Mouse (Mus musculus): ENCODE measurements at regions not wholly inside any gene's neighbourhood (a gene's known extent, or its start where the extent isn't known, plus 50 kb on each side); places are given as distances from the start of the nearest gene placed in this dataset.

- TF ChIP-seq GATA1 (IDR thresholded peaks at IDR 0.05; ENCODE audit: borderline replicate concordance, low read length): no peak
- TF ChIP-seq FLI1 (IDR thresholded peaks at IDR 0.05; ENCODE audit: low read length): no peak
Measured at GRCm38 (mm10) chr1:92698541-92698940, 49.9 kb upstream of the Otos start.
